Mouse (Mus musculus) liver, adult (tissue): ENCODE data around the gene Fto.

Source experiments
- GATA4 ChIP-seq: IDR thresholded peaks from 2 replicates; pipeline ENCODE4 v1.6.1; 2014; ENCODE audit warnings: mild to moderate bottlenecking, low read length; ENCODE audit not compliant: insufficient replicate concordance

Gene Fto

DNA sequence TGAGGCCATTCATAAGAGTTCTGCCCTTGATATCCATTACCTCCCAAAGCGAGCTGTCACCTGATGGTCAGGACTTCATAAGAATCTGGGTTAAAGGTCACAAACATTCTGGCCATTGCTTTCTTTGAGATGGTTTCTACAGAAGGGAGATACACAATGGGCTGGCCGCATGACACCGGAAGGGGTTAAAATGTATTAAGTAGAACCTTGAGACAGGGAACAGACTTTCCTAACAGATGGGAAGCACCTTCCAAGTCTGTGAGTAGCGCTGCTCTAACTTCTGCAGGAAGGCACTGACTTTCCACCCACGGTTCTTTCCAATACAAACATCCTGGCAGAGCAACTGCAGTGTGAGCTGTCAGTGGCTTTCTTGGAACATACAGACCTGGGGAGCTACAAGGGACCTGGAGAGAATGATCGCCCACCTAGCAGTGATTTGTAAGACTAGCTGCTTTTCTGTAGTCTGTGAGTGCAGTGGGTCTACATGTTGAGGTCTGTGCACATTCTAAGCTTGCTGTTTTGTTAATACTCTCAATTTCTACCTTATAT, 161.5 kb downstream of the Fto start:
- no peak for TF ChIP-seq GATA4

DNA sequence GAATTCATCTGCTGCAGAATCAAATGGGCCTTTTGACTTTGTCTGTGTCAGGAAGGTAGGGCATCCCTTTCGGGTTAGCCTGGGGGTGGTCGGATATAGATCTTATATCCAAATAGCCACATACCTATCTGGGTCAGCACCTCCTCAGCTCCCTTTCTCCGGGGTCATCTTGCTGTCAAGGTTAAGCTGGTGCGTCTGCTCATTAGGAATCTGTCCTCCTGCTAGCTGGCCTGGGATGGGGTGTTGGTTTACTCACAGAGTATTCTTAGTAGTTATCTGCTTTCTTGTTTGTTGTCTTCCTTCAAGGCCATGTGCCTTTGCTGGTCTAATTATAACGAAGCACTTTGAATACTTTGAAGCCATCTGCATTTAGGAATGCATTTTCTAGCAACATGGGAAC, 163.7 kb downstream of the Fto start:
- no peak for TF ChIP-seq GATA4

- no peak for TF ChIP-seq GATA4
Measured at GRCm38 (mm10) chr8:91477471-91477870, 164.1 kb downstream of the Fto start.

DNA sequence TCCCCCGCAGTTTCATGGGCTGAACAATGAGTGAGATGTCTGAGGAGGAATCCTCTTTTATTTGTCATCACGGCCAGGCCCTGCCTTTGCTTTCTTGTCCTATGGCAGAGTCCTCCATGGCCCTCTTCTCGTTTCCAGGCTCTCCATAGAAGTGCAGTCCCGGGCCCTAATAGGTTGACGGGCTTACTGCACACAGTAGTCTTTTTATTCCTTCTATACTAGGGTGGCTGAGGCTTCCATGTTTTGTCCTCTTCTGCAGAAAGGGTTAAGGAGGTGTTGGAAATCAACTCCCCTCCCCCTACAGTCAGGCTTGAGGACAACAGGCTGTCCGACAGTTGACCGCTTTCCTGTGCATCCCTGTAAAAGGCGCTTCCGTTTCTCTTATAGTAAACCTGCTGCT, 169.2 kb downstream of the Fto start:
- no peak for TF ChIP-seq GATA4

DNA sequence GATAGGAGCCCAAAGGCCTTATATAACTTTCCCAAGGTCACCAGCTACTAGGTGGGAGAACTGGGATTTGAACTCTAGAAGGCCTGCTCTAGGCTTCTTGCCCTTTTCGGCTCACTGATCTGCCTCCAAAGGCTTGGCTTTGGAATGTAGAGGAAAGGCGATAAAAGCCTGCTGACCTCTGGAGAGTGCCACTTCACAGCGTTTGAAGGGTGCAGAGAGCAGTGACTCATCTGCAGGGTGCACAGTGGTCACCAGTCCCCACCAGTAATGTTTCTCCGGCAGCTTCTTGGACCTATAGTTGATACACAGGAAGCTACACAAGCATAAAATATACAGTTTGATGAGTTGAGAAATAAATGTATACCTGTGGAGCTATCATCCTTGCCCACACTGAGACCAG, 173.1 kb downstream of the Fto start:
- no peak for TF ChIP-seq GATA4

GRCm38 (mm10) chr8:91487456-91487855, 174.1 kb downstream of the Fto start:
- no peak for TF ChIP-seq GATA4

- TF ChIP-seq GATA4: no peak
Measured at GRCm38 (mm10) chr8:91488086-91488783, 174.9 kb downstream of the Fto start.

- no peak for TF ChIP-seq GATA4
Measured at GRCm38 (mm10) chr8:91488784-91489450, 175.6 kb downstream of the Fto start.

- no peak for TF ChIP-seq GATA4
Measured at GRCm38 (mm10) chr8:91490065-91490464, 176.7 kb downstream of the Fto start.

DNA sequence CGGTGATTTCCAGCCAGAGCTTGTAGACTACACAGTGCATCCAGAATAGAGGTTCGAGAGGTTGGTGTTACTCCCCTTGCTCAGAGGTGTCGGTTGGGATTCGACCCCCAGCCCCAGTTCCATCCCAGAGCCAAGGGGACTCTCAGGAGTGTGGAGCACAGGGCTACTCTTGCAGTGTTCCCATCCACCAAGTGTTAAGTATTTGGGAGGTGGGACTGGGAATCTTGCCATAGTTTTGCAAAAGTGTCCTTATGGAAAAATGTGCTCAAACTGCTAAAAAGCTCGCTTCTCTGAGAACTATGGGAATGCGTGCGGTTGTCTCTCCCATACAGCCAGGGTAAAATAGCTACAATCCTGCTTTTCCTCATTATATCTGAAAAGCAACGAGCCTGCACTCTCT, 180.0 kb downstream of the Fto start:
- no peak for TF ChIP-seq GATA4

DNA sequence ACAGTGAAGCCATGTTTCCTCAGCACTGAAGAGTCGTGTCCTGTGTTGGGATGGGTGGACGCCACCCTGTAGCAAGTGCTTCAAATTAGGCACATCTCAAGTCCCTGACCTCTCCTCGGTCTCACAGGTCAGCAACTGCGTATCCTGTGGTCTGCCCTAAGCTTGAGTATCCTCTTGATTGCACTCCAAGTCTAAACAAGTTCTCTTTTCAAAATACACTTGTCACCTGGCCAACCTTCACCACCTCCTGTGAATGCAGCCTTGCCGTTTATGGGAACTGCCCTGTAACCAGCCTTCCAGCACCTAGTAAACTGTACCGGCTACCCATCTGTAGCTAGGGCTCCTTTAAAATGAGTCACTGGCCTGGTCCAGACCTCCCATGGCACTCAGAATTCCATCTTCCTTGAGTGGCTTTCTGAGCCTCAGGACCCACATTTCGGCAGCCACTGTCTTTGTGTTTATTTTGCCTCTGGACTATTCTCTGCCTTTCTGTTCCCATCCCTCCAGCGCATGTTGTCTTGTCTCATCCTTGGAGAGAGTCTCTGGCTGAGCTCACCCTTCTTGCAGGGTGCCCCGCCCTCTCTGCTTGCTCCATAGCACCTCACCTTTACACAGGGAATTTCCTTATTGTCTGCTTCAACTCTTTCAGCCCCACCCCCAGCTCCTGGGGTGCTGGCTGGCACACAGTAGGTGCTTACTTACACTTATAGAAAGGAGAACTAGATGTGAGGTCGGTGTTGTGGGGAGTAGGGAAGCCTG, 181.4 kb downstream of the Fto start:
- no peak for TF ChIP-seq GATA4

- no peak for TF ChIP-seq GATA4
Measured at GRCm38 (mm10) chr8:91495260-91495601, 181.9 kb downstream of the Fto start.

GRCm38 (mm10) chr8:91496000-91496399, 182.7 kb downstream of the Fto start:
- no peak for TF ChIP-seq GATA4

DNA sequence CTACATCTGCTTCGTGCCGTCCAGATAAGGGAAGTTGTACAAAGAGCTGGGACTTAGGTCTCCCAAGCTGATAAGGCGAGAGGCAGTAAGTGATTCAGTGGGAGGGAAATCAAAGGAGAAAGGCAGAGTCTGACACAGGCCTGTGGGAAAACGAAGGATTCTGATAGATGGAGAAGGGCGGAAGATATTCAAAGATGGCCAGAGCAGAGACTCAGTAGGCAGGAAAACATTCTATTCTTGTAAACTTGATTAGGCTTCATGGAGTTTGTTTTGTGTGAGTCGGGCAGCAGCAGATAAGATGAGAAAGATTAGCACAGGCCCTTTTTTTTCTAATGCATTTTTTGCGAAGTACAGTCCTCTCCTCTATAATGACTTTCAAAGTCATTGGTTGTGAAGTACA, 183.6 kb downstream of the Fto start:
- no peak for TF ChIP-seq GATA4

DNA sequence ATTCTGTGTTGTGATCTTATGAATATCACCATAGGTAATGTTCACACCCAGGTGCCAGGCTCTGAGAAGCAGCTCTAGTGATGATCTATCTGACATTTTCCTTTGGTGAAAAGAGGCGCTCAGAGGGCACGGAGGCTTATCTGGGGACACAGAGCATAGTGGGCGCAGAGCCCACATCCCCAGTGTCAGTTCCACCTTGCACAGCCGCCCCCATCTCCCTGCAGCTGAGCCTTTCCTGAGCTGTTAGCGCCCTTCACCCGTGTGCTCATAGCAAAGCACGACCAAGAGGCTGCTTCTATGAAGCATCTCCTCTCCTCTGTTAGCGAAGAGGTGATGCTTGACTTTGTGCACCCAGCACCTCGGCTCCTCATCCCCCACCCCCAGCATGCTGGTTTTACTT, 185.3 kb downstream of the Fto start:
- no peak for TF ChIP-seq GATA4

DNA sequence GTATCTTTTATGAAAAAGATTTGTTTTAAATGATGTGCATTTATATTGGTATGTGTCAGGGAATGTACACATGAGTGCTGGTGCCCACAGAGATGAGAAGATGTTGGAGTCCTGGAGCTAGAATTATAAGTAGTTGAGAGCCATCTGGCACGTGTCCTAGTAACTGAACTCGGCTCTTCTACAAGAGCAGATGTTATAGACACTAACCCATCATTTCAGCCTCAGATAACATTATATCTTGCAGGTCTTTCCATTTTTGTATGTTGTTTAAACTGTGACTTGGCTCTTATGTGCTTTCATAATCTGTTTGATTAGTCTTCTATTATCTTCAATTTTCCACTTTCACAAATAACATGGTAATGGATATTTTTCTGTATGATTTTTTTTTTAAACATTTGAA, 186.0 kb downstream of the Fto start:
- TF ChIP-seq GATA4: no peak
